Mouse (Mus musculus): ENCODE measurements at regions not wholly inside any gene's neighbourhood (a gene's known extent, or its start where the extent isn't known, plus 50 kb on each side); places are given as distances from the start of the nearest gene placed in this dataset.

- DNase-seq (ENCODE audit: low spot score in 2 of 2) = no peak
These were observed 62.1 kb downstream of the P2ry1 start for GRCm38 (mm10) chr3:61064720-61065119.

GRCm38 (mm10) chr3:61067067-61067466 lies 64.5 kb downstream of the P2ry1 start:
- no peak for DNase-seq (ENCODE audit: low spot score in 2 of 2)

- DNase-seq (ENCODE audit: low spot score in 2 of 2) = no peak
These were observed 65.6 kb downstream of the P2ry1 start for GRCm38 (mm10) chr3:61068229-61068628.

- DNase-seq (ENCODE audit: low spot score in 2 of 2) = no peak
These were observed 68.4 kb downstream of the P2ry1 start for GRCm38 (mm10) chr3:61071041-61071440.

- DNase-seq (ENCODE audit: low spot score in 2 of 2) = no peak
These were observed 69.7 kb downstream of the P2ry1 start for GRCm38 (mm10) chr3:61072330-61072729.

GRCm38 (mm10) chr3:61073103-61073502 lies 70.5 kb downstream of the P2ry1 start:
- DNase-seq (ENCODE audit: low spot score in 2 of 2) = no peak

- no peak for DNase-seq (ENCODE audit: low spot score in 2 of 2)
These were observed 71.2 kb downstream of the P2ry1 start for GRCm38 (mm10) chr3:61073806-61074205.

GRCm38 (mm10) chr3:61075839-61076238 lies 73.2 kb downstream of the P2ry1 start:
- no peak for DNase-seq (ENCODE audit: low spot score in 2 of 2)

- no peak for DNase-seq (ENCODE audit: low spot score in 2 of 2)
These were observed 87.3 kb downstream of the P2ry1 start for GRCm38 (mm10) chr3:61089931-61090330.

- DNase-seq (ENCODE audit: low spot score in 2 of 2) = no peak
These were observed 89.4 kb downstream of the P2ry1 start for GRCm38 (mm10) chr3:61092031-61092430.

- DNase-seq (ENCODE audit: low spot score in 2 of 2) = no peak
These were observed 113.8 kb downstream of the P2ry1 start for GRCm38 (mm10) chr3:61116364-61116763.

- no peak for DNase-seq (ENCODE audit: low spot score in 2 of 2)
These were observed 130.5 kb downstream of the P2ry1 start for GRCm38 (mm10) chr3:61133096-61133495.

- DNase-seq (ENCODE audit: low spot score in 2 of 2) = no peak
These were observed 151.5 kb downstream of the P2ry1 start for GRCm38 (mm10) chr3:61154087-61154486.

GRCm38 (mm10) chr3:61159811-61160210 lies 157.2 kb downstream of the P2ry1 start:
- DNase-seq (ENCODE audit: low spot score in 2 of 2) = no peak

- DNase-seq (ENCODE audit: low spot score in 2 of 2) = no peak
These were observed 158.8 kb downstream of the P2ry1 start for GRCm38 (mm10) chr3:61161384-61161783.

- no peak for DNase-seq (ENCODE audit: low spot score in 2 of 2)
These were observed 175.6 kb upstream of the Rap2b start for GRCm38 (mm10) chr3:61185789-61186188.

GRCm38 (mm10) chr3:61188662-61189061 lies 172.8 kb upstream of the Rap2b start:
- no peak for DNase-seq (ENCODE audit: low spot score in 2 of 2)

GRCm38 (mm10) chr3:61216562-61216961 lies 144.9 kb upstream of the Rap2b start:
- DNase-seq (ENCODE audit: low spot score in 2 of 2) = no peak

GRCm38 (mm10) chr3:61224505-61224904 lies 136.9 kb upstream of the Rap2b start:
- DNase-seq (ENCODE audit: low spot score in 2 of 2) = no peak

GRCm38 (mm10) chr3:61225054-61225453 lies 136.4 kb upstream of the Rap2b start:
- no peak for DNase-seq (ENCODE audit: low spot score in 2 of 2)

GRCm38 (mm10) chr3:61241380-61241779 lies 120.1 kb upstream of the Rap2b start:
- DNase-seq (ENCODE audit: low spot score in 2 of 2) = no peak

- peak in 1 of 2 experiments; percentile 25 for DNase-seq (ENCODE audit: low spot score in 2 of 2)
These were observed 117.4 kb upstream of the Rap2b start for GRCm38 (mm10) chr3:61243876-61244527.

- DNase-seq (ENCODE audit: low spot score in 2 of 2) = no peak
These were observed 115.0 kb upstream of the Rap2b start for GRCm38 (mm10) chr3:61246429-61246828.

GRCm38 (mm10) chr3:61247344-61247743 lies 114.1 kb upstream of the Rap2b start:
- no peak for DNase-seq (ENCODE audit: low spot score in 2 of 2)

Measured in frontal cortex, postnatal 14 days (tissue).